Mouse (Mus musculus): Measurements from ENCODE around the gene Tsc1. TPM values are rescaled to one million over a fixed set of nuclear protein-coding genes. Genes with fewer than 3 reads are reported as not detected.

Gene Tsc1
- polyA plus RNA-seq, 1 experiment from 2014 or later, result 3.7 TPM

GRCm38 (mm10) chr2:28624870-28625269 is 16.2 kb upstream of the Tsc1 start:
- H3K9ac ChIP-seq (replicated peaks), result no peak overlapping the region
- 87% methylated on average over 3 of the region's 3 CpGs for WGBS (ENCODE audit: insufficient replicate concordance)
- no peak overlapping the region for H3K4me3 ChIP-seq (ENCODE audit: low read depth, low read length)
- H3K27ac ChIP-seq (ENCODE audit: low read depth), result no peak overlapping the region
- no peaks in the 10 kb centered on the region for H3K9me3 ChIP-seq (ENCODE audit: low read length)
- DNase-seq, result no peak
- ATAC-seq, result no peak
- H3K4me2 ChIP-seq (ENCODE audit: low read depth, low read length), result no peak overlapping the region
- peaks cover 3% of the 10 kb centered on the region; the same call in 1 of the 2 replicates for H3K27me3 ChIP-seq (ENCODE audit: insufficient read depth, low read length)
- H3K36me3 ChIP-seq (replicated peaks; ENCODE audit: insufficient read depth, low read length), result no peaks in the 10 kb centered on the region
- no peak for TF ChIP-seq EP300 (IDR thresholded peaks at IDR 0.05; ENCODE audit: low read depth)
- TF ChIP-seq CTCF (IDR thresholded peaks at IDR 0.05; ENCODE audit: low read depth), result peak; percentile 53
- peaks cover 4% of the 10 kb centered on the region; the same call in 1 of the 2 replicates for H3K4me1 ChIP-seq (ENCODE audit: insufficient read depth)

GRCm38 (mm10) chr2:28626038-28626437 is 15.0 kb upstream of the Tsc1 start:
- DNase-seq (no peak), ATAC-seq (no peak)
- Histone ChIP-seq H3K36me3 (replicated peaks; ENCODE audit: insufficient read depth, low read length) (no peaks in the 10 kb centered on the region), H3K27me3 (ENCODE audit: insufficient read depth, low read length) (peaks cover 2% of the 10 kb centered on the region; the same call in 1 of the 2 replicates), H3K27ac (ENCODE audit: low read depth) (no peak overlapping the region), H3K9me3 (ENCODE audit: low read length) (no peaks in the 10 kb centered on the region), H3K4me2 (ENCODE audit: low read depth, low read length) (no peak overlapping the region), H3K9ac (replicated peaks) (no peak overlapping the region), H3K4me3 (ENCODE audit: low read depth, low read length) (no peak overlapping the region), H3K4me1 (ENCODE audit: insufficient read depth) (peaks cover 4% of the 10 kb centered on the region; the same call in 1 of the 2 replicates)
- 72% methylated on average over 3 of the region's 3 CpGs for WGBS (ENCODE audit: insufficient replicate concordance)
- no peak for TF ChIP-seq EP300 (IDR thresholded peaks at IDR 0.05; ENCODE audit: low read depth)
- no peak for TF ChIP-seq CTCF (IDR thresholded peaks at IDR 0.05; ENCODE audit: low read depth)

GRCm38 (mm10) chr2:28628053-28628452 is 13.0 kb upstream of the Tsc1 start:
- Histone ChIP-seq H3K4me1 (ENCODE audit: insufficient read depth) (peaks cover 2% of the 10 kb centered on the region; the same call in 1 of the 2 replicates), H3K27me3 (ENCODE audit: insufficient read depth, low read length) (no peaks in the 10 kb centered on the region), H3K36me3 (replicated peaks; ENCODE audit: insufficient read depth, low read length) (no peaks in the 10 kb centered on the region), H3K4me2 (ENCODE audit: low read depth, low read length) (no peak overlapping the region), H3K4me3 (ENCODE audit: low read depth, low read length) (no peak overlapping the region), H3K27ac (ENCODE audit: low read depth) (no peak overlapping the region), H3K9me3 (ENCODE audit: low read length) (no peaks in the 10 kb centered on the region), H3K9ac (replicated peaks) (no peak overlapping the region)
- DNase-seq (no peak), ATAC-seq (no peak)
- 52% methylated on average over 2 of the region's 2 CpGs for WGBS (ENCODE audit: insufficient replicate concordance)
- TF ChIP-seq EP300 (IDR thresholded peaks at IDR 0.05; ENCODE audit: low read depth) (no peak), CTCF (IDR thresholded peaks at IDR 0.05; ENCODE audit: low read depth) (peak; percentile 40)

GRCm38 (mm10) chr2:28629911-28630381 is 11.1 kb upstream of the Tsc1 start:
- peak; percentile 94 for ATAC-seq
- H3K27ac ChIP-seq (ENCODE audit: low read depth), result 0 out of 2 replicates have a peak overlapping the region, but pooled peaks have one; percentile 16

DNA sequence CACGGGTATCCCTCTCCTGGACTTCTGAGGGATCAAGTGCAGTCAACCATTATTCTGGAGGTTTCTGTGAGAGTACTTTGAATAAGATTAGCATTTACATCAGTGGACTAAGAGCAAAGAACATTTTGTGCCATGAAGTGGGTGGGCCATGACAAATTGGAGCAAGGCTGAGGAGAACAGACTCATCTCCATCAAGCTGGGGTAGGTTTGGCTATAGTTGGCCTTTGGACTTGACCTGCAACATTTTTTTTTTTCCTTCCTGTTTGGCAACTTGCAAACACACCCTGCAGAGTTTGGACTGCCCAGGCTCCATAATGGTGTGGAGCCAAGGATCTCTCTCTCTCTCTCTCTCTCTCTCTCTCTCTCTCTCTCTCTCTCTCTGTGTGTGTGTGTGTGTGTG is 8.4 kb upstream of the Tsc1 start:
- no peak for TF ChIP-seq CTCF (IDR thresholded peaks at IDR 0.05; ENCODE audit: low read depth)
- peak; percentile 65 for TF ChIP-seq EP300 (IDR thresholded peaks at IDR 0.05; ENCODE audit: low read depth)
- no peak overlapping the region for H3K4me3 ChIP-seq (ENCODE audit: low read depth, low read length)
- ATAC-seq, result peak; percentile 46
- peak overlapping the region; percentile 40; the same call in 1 of the 2 replicates for H3K27ac ChIP-seq (ENCODE audit: low read depth)
- no peaks in the 10 kb centered on the region for H3K9me3 ChIP-seq (ENCODE audit: low read length)
- H3K27me3 ChIP-seq (ENCODE audit: insufficient read depth, low read length), result no peaks in the 10 kb centered on the region
- H3K36me3 ChIP-seq (replicated peaks; ENCODE audit: insufficient read depth, low read length), result no peaks in the 10 kb centered on the region
- H3K9ac ChIP-seq (replicated peaks), result no peak overlapping the region
- peaks cover 3% of the 10 kb centered on the region; the same call in 1 of the 2 replicates for H3K4me1 ChIP-seq (ENCODE audit: insufficient read depth)
- no peak for DNase-seq
- WGBS (ENCODE audit: insufficient replicate concordance), result 82% methylated on average over 1 of the region's 1 CpGs
- H3K4me2 ChIP-seq (ENCODE audit: low read depth, low read length), result no peak overlapping the region

More at GRCm38 (mm10) chr2:28629911-28630381, 11.1 kb upstream of the Tsc1 start:
- no peaks in the 10 kb centered on the region for H3K9me3 ChIP-seq (ENCODE audit: low read length)
- peak; percentile 69 for DNase-seq
- H3K4me3 ChIP-seq (ENCODE audit: low read depth, low read length), result no peak overlapping the region
- no peak overlapping the region for H3K9ac ChIP-seq (replicated peaks)
- H3K4me1 ChIP-seq (ENCODE audit: insufficient read depth), result peaks cover 3% of the 10 kb centered on the region; the same call in 1 of the 2 replicates
- no peak for TF ChIP-seq EP300 (IDR thresholded peaks at IDR 0.05; ENCODE audit: low read depth)
- no peak for TF ChIP-seq CTCF (IDR thresholded peaks at IDR 0.05; ENCODE audit: low read depth)
- H3K4me2 ChIP-seq (ENCODE audit: low read depth, low read length), result 0 out of 2 replicates have a peak overlapping the region, but pooled peaks have one; percentile 4
- WGBS (ENCODE audit: insufficient replicate concordance), result 40% methylated on average over 4 of the region's 4 CpGs
- H3K27me3 ChIP-seq (ENCODE audit: insufficient read depth, low read length), result no peaks in the 10 kb centered on the region
- H3K36me3 ChIP-seq (replicated peaks; ENCODE audit: insufficient read depth, low read length), result no peaks in the 10 kb centered on the region

DNA sequence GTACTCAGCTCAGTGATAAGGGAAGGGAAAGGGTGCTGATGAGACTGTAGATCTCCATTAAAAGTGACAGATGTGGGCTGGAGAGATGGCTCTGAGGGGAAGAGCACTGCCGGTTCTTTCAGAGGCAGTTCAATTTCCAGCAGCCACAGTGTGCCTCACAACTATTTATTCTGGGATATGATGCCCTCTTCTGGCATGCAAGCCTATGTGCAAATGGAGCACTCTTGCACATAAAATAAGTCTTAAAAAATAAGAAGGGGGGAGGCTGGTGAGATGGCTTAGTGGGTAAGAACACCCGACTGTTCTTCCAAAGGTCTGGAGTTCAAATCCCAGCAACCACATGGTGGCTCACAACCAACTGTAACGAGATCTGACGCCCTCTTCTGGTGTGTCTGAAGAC is 7.9 kb upstream of the Tsc1 start:
- no peaks in the 10 kb centered on the region for H3K27me3 ChIP-seq (ENCODE audit: insufficient read depth, low read length)
- H3K4me2 ChIP-seq (ENCODE audit: low read depth, low read length), result no peak overlapping the region
- TF ChIP-seq CTCF (IDR thresholded peaks at IDR 0.05; ENCODE audit: low read depth) (peak; percentile 43), EP300 (IDR thresholded peaks at IDR 0.05; ENCODE audit: low read depth) (no peak)
- H3K36me3 ChIP-seq (replicated peaks; ENCODE audit: insufficient read depth, low read length), result no peaks in the 10 kb centered on the region
- ATAC-seq (no peak), DNase-seq (no peak)
- no peaks in the 10 kb centered on the region for H3K9me3 ChIP-seq (ENCODE audit: low read length)
- no peak overlapping the region for H3K27ac ChIP-seq (ENCODE audit: low read depth)
- H3K4me1 ChIP-seq (ENCODE audit: insufficient read depth), result peaks cover 3% of the 10 kb centered on the region; the same call in 1 of the 2 replicates
- H3K4me3 ChIP-seq (ENCODE audit: low read depth, low read length), result no peak overlapping the region
- 38% methylated on average over 4 of the region's 4 CpGs for WGBS (ENCODE audit: insufficient replicate concordance)
- H3K9ac ChIP-seq (replicated peaks), result no peak overlapping the region

Data from liver, postnatal 0 days (tissue).